Mouse (Mus musculus) ZHBTc4 (cell line): Measurements from ENCODE around the gene Gpr26.
A peak's percentile ranks its signal among the peaks of the same experiment; 100 is the strongest.

Experiments
- DNase-seq: peaks from one replicate; pipeline ENCODE4 v3.0.0-alpha.2; 2011; ENCODE audit warnings: low read depth, low spot score

Gene Gpr26

GRCm38 (mm10) chr7:131966023-131966915, at the start of gene Gpr26:
Gene Gpr26 (plus strand): TSS chr7:131966460.
- DNase-seq = no peak

- peak; percentile 43 for DNase-seq
Observed at GRCm38 (mm10) chr7:131917384-131917783, 48.9 kb upstream of the Gpr26 start.

- DNase-seq = no peak
Observed at GRCm38 (mm10) chr7:131927288-131928050, 38.8 kb upstream of the Gpr26 start.

GRCm38 (mm10) chr7:131937611-131938010, 28.6 kb upstream of the Gpr26 start:
- DNase-seq = no peak

- no peak for DNase-seq
Observed at GRCm38 (mm10) chr7:131951131-131951530, 15.1 kb upstream of the Gpr26 start.

DNA sequence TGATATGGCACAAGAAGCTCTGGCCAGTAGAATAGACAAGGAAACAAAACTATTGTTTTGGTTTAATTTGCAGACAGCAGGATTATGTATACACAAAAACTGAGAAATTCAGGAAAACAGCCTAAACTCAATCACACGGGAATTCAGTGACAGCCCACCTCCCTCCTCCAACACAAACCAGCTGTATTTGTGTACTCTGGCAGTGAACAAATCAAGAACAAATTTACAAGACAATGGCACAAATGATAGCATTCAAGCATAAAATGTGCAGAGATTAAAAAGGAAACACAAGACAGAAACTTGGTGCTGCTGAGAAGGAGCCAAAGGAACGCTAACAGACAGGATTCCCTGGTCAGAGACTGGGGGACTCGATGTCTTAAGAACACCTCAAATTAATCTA, 12.9 kb upstream of the Gpr26 start:
- no peak for DNase-seq

GRCm38 (mm10) chr7:131958705-131959104, 7.6 kb upstream of the Gpr26 start:
- no peak for DNase-seq

GRCm38 (mm10) chr7:131960551-131960950, 5.7 kb upstream of the Gpr26 start:
- peak; percentile 55 for DNase-seq

DNA sequence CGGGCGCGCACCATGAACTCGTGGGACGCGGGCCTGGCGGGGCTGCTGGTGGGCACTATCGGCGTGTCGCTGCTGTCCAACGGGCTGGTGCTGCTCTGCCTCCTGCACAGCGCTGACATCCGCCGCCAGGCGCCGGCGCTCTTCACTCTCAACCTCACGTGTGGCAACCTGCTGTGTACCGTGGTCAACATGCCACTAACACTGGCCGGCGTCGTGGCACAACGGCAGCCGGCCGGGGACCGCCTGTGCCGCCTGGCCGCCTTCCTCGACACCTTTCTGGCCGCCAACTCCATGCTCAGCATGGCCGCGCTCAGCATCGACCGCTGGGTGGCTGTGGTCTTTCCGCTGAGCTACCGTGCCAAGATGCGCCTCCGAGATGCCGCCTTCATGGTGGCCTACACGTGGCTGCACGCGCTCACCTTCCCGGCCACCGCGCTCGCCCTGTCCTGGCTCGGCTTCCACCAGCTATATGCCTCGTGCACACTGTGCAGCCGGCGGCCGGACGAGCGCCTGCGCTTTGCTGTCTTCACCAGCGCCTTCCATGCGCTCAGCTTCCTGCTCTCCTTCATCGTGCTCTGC, 745 bp downstream of the Gpr26 start:
- DNase-seq = peak; percentile 67

DNA sequence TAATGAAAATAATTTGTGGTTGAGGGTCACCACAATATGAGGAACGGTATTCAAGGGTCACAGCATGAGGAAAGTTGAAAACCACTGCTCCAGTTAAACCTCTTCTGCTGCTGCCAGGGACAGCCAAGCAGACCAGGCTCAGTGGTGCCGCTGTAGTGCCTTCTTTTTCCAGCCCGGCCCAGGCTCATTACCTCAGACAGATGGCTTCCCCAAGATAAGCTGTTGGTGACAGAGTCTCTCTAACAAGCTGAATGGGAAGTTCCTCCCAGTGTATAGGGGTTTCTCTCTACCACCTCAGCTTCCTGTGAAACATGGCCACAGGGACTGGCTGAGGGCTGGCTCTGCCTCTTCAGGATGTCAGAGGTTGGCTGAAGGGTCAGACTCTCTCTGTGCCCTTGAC, 4.0 kb downstream of the Gpr26 start:
- no peak for DNase-seq

GRCm38 (mm10) chr7:131975867-131976266, 9.6 kb downstream of the Gpr26 start:
- no peak for DNase-seq

- DNase-seq = no peak
Observed at GRCm38 (mm10) chr7:131978609-131979008, 12.3 kb downstream of the Gpr26 start.

GRCm38 (mm10) chr7:131989056-131989455, 22.8 kb downstream of the Gpr26 start:
- DNase-seq = peak; percentile 85

- peak; percentile 63 for DNase-seq
Observed at GRCm38 (mm10) chr7:131992226-131992625, 26.0 kb downstream of the Gpr26 start.

GRCm38 (mm10) chr7:131992873-131993272, 26.6 kb downstream of the Gpr26 start:
- DNase-seq = no peak

DNA sequence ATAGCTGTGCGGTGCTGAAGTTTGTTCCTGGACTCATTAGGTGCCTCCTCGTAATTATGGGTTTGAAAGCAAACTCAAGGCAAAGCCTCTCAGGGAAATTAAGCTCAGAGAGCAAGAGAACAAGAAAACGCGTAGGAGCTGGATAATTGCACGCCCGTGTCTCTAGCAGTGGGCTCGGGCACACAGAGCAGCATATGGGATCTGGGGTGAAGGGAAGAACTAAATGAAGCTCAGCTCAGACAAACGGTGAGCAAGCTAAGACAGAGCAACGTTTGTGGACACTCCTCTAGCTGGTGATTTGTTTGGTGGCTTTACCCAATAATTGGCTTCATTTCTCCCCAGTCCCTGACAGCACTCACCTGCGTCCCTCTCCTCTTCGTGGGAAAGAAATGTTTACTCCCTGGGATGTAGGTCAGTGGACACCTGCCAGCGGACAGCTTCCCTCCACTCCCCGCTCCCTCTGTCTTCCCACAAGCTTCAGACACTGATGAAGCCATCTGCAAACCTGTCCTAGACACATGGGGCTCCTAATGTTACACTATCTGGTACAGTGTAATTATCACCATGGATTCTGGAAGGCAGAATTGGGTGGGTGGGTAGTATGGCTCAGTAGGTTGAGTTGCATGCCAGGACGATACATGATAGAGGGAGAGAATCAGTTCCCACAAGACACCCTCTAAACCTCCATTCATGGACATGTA, 39.9 kb downstream of the Gpr26 start:
- DNase-seq = no peak

DNA sequence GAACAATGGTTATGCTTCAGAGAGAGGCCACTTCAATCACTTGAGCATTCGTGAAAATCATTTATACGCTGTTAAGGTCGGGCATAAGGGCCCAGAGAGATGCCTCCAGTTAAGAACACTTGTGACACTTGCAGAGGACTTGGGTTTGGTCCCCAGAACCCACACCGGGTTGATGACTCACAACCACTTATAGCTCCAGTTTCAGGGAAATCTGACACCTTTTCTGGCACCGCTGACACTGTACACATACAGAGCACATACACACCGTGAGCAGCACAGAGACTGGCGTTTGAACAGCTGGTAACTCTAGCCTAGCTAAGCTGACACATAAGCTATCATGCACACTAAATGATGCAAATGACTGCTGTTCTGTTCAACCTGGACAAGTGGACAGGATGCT, 42.7 kb downstream of the Gpr26 start:
- no peak for DNase-seq

- no peak for DNase-seq
Observed at GRCm38 (mm10) chr7:132012969-132013679, 46.9 kb downstream of the Gpr26 start.

GRCm38 (mm10) chr7:132013970-132014369, 47.7 kb downstream of the Gpr26 start:
- DNase-seq = no peak

DNA sequence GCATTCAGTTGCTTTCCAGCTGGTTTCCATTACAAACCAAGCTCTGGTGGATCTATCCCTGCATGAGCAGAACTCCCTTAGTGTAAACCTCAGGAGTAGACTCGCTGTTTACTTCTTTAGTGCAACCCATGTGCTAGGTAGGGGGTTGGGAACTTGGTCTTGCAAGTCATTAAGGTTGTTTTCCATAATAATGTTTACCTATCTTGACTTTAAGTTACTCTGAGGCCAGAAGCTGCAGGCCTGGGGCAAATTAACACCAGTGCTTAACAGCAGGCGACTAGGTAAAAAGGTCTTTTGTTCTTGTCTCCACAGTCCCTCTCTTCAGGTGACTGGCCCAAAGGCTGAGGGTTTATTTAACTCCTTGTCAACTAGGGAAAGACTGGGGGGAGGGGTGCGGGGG, 48.9 kb downstream of the Gpr26 start:
- DNase-seq = peak; percentile 62

- DNase-seq = no peak
Observed at GRCm38 (mm10) chr7:132015933-132016332, 49.7 kb downstream of the Gpr26 start.
